Mouse (Mus musculus) erythroblast, embryonic 14.5 days (primary cell): ENCODE measurements around the gene Steap3. TPM values are rescaled to one million over a fixed set of nuclear protein-coding genes. Genes with fewer than 3 reads are reported as not detected.

Experiments used
- H3K27me3 ChIP-seq: 2 replicates; pipeline ENCODE4 v1.6.1; 2012; ENCODE audit warnings: inconsistent platforms; ENCODE audit not compliant: control insufficient read depth
- H3K36me3 ChIP-seq: 2 replicates; pipeline ENCODE4 v1.6.1; 2012; ENCODE audit warnings: mild to moderate bottlenecking, inconsistent platforms; ENCODE audit not compliant: control insufficient read depth
- H3K4me1 ChIP-seq: 2 replicates; pipeline ENCODE4 v1.6.1; 2012; ENCODE audit warnings: inconsistent platforms; ENCODE audit not compliant: control insufficient read depth
- H3K4me3 ChIP-seq: replicated peaks from 2 replicates; pipeline ENCODE3; 2012; ENCODE audit warnings: moderate library complexity, mild to moderate bottlenecking, inconsistent platforms
- H3K9me3 ChIP-seq: 2 replicates; pipeline ENCODE4 v1.6.1; 2012; ENCODE audit warnings: low read length, inconsistent platforms, mixed read lengths; ENCODE audit not compliant: control insufficient read depth
- GATA1 ChIP-seq: IDR thresholded peaks from 2 replicates; pipeline ENCODE4 v1.6.1; 2012; ENCODE audit warnings: low read length, inconsistent platforms, mixed read lengths
- TAL1 ChIP-seq: IDR thresholded peaks from 3 replicates; pipeline ENCODE4 v1.6.1; 2012; ENCODE audit warnings: low read length, inconsistent platforms, mixed read lengths
- polyA plus RNA-seq: library from polyadenylated mRNA; stranded (reverse); fragments of >175 nt; gene quantifications from 2 replicates; pipeline ENCODE4 v1.2.3, GENCODE M21; 2012

Steap3 gene
- polyA plus RNA-seq, 1 experiment = 29.2 TPM

- peaks cover 50% of the 10 kb centered on the region for H3K36me3 ChIP-seq
- peaks cover 2% of the 10 kb centered on the region; the same call in 1 of the 2 replicates for H3K9me3 ChIP-seq
- H3K4me3 ChIP-seq = peak overlapping the region; percentile 79
- TF ChIP-seq GATA1 (peak; percentile 81), TAL1 (0 out of 3 replicates have a peak, but pooled peaks have one; percentile 24)
- no peaks in the 10 kb centered on the region for H3K27me3 ChIP-seq
- peaks cover 92% of the 10 kb centered on the region for H3K4me1 ChIP-seq
These were observed 1.6 kb downstream of the Steap3 start for GRCm38 (mm10) chr1:120270882-120271281.

- no peaks in the 10 kb centered on the region for H3K27me3 ChIP-seq
- no peak for TF ChIP-seq GATA1
- TF ChIP-seq TAL1 = no peak
These were observed 2.4 kb downstream of the Steap3 start for GRCm38 (mm10) chr1:120270115-120270514.

GRCm38 (mm10) chr1:120267631-120268030, 4.9 kb downstream of the Steap3 start:
- 0 out of 2 replicates have a peak, but pooled peaks have one; percentile 7 for TF ChIP-seq GATA1
- TF ChIP-seq TAL1 = 0 out of 3 replicates have a peak, but pooled peaks have one; percentile 10
- no peaks in the 10 kb centered on the region for H3K9me3 ChIP-seq
- H3K36me3 ChIP-seq = peaks cover 79% of the 10 kb centered on the region
- peaks cover 95% of the 10 kb centered on the region for H3K4me1 ChIP-seq
- H3K4me3 ChIP-seq = peak overlapping the region; percentile 79
- H3K27me3 ChIP-seq = no peaks in the 10 kb centered on the region

More at GRCm38 (mm10) chr1:120270115-120270514, 2.4 kb downstream of the Steap3 start:
- H3K4me3 ChIP-seq = peak overlapping the region; percentile 79
- 0 out of 2 replicates have a peak, but pooled peaks cover 2% of the 10 kb centered on the region for H3K9me3 ChIP-seq
- H3K4me1 ChIP-seq = peaks cover 92% of the 10 kb centered on the region
- peaks cover 58% of the 10 kb centered on the region for H3K36me3 ChIP-seq

GRCm38 (mm10) chr1:120266460-120266859, 6.0 kb downstream of the Steap3 start:
- Histone ChIP-seq H3K36me3 (peaks cover 91% of the 10 kb centered on the region), H3K27me3 (no peaks in the 10 kb centered on the region), H3K4me1 (peaks cover 95% of the 10 kb centered on the region), H3K9me3 (no peaks in the 10 kb centered on the region), H3K4me3 (peak overlapping the region; percentile 79)
- TF ChIP-seq GATA1 (no peak), TAL1 (no peak)

- peaks cover 99% of the 10 kb centered on the region for H3K4me1 ChIP-seq
- TF ChIP-seq TAL1 (no peak), GATA1 (no peak)
These were observed 7.4 kb downstream of the Steap3 start for GRCm38 (mm10) chr1:120264861-120265686.

GRCm38 (mm10) chr1:120263226-120263625, 9.3 kb downstream of the Steap3 start:
- peaks cover 100% of the 10 kb centered on the region for H3K36me3 ChIP-seq
- peaks cover 100% of the 10 kb centered on the region for H3K4me1 ChIP-seq
- TF ChIP-seq TAL1 = no peak
- TF ChIP-seq GATA1 = no peak
- H3K9me3 ChIP-seq = no peaks in the 10 kb centered on the region
- H3K27me3 ChIP-seq = no peaks in the 10 kb centered on the region
- H3K4me3 ChIP-seq = peak overlapping the region; percentile 79

More at GRCm38 (mm10) chr1:120264861-120265686, 7.4 kb downstream of the Steap3 start:
- Histone ChIP-seq H3K27me3 (no peaks in the 10 kb centered on the region), H3K36me3 (peaks cover 100% of the 10 kb centered on the region), H3K9me3 (no peaks in the 10 kb centered on the region), H3K4me3 (peak overlapping the region; percentile 79)

GRCm38 (mm10) chr1:120261166-120261565, 11.3 kb downstream of the Steap3 start:
- Histone ChIP-seq H3K27me3 (no peaks in the 10 kb centered on the region), H3K4me1 (peaks cover 100% of the 10 kb centered on the region), H3K9me3 (no peaks in the 10 kb centered on the region), H3K36me3 (peaks cover 100% of the 10 kb centered on the region), H3K4me3 (peak overlapping the region; percentile 63)
- TF ChIP-seq TAL1 = no peak
- no peak for TF ChIP-seq GATA1

GRCm38 (mm10) chr1:120259249-120259648, 13.3 kb downstream of the Steap3 start:
- peak; percentile 51; the same call in 2 of the 3 replicates for TF ChIP-seq TAL1
- TF ChIP-seq GATA1 = peak; percentile 84
- Histone ChIP-seq H3K4me3 (peak overlapping the region; percentile 63), H3K9me3 (no peaks in the 10 kb centered on the region), H3K4me1 (peaks cover 96% of the 10 kb centered on the region), H3K36me3 (peaks cover 100% of the 10 kb centered on the region), H3K27me3 (no peaks in the 10 kb centered on the region)

GRCm38 (mm10) chr1:120258744-120259143, 13.8 kb downstream of the Steap3 start:
- no peaks in the 10 kb centered on the region for H3K27me3 ChIP-seq
- TF ChIP-seq GATA1 (no peak), TAL1 (no peak)
- H3K4me3 ChIP-seq = peak overlapping the region; percentile 63
- H3K4me1 ChIP-seq = peaks cover 96% of the 10 kb centered on the region
- peaks cover 100% of the 10 kb centered on the region for H3K36me3 ChIP-seq
- H3K9me3 ChIP-seq = no peaks in the 10 kb centered on the region
